Mouse (Mus musculus) brain, embryonic 14.5 days (tissue): ENCODE measurements at regions not wholly inside any gene's neighbourhood (a gene's known extent, or its start where the extent isn't known, plus 50 kb on each side); places are given as distances from the start of the nearest gene placed in this dataset.

Experiments used
- CTCF ChIP-seq: fragments of 200-500 bp; IDR thresholded peaks from 2 replicates; pipeline ENCODE4 v1.5.1; 2012; ENCODE audit warnings: inconsistent platforms, mild to moderate bottlenecking, moderate library complexity, borderline replicate concordance; ENCODE audit not compliant: insufficient read depth, insufficient read length; ENCODE audit errors: extremely low read depth
- POLR2A ChIP-seq: fragments of 200-500 bp; IDR thresholded peaks from 2 replicates; pipeline ENCODE4 v1.6.1; 2012; ENCODE audit warnings: mild to moderate bottlenecking, inconsistent platforms, borderline replicate concordance; ENCODE audit not compliant: poor library complexity, insufficient read depth, insufficient read length, severe bottlenecking; ENCODE audit errors: extremely low read depth

GRCm38 (mm10) chr14:108819370-108819769 lies 94.6 kb downstream of the Slitrk1 start:
- TF ChIP-seq CTCF (no peak), POLR2A (no peak)
